15 mouse cellular contexts compared by ENCODE assay signal in the genomic region with DNA sequence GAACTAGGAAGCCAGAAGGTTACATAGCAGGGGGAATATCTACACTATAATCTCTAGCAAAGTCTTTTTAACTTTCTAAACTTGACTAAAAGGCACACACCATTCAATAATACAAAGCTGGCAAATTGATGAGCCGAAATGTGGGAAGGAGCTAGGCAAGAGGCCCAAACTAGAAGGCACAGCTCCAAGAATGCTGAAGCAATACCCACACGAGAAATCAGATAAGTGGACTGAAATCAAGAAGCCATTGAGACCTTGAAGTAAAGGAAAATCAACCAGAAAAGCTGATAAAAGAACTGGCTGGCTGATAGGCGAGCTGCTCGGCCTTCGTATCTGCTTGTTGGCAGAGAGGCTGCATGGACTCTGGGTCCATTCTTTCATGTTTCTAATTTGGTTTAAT. TPM values are rescaled to one million over a fixed set of nuclear protein-coding genes. Genes with fewer than 3 reads are reported as not detected.
A peak's percentile ranks its signal among the peaks of the same experiment; 100 is the strongest.
DNase-seq lines count a peak whose midpoint lies in the region; ATAC-seq lines count a peak whose summit lies in the region.
"Had no signal": no experiment of that assay in that cellular context is flagged by ENCODE, and none has a peak within 500 bp of the region (broad histone marks: within the 10 kb centered on the region; RNA-seq: fewer than 3 reads in every experiment).

No protein-coding gene starts in this region.

- no peaks in the 10 kb centered on the region for H3K36me3 ChIP-seq in embryonic facial prominence, embryonic 14.5 days (ENCODE audit: control insufficient read depth, insufficient read depth, low read length)
- H3K36me3 ChIP-seq in embryonic facial prominence, embryonic 10.5 days (replicated peaks) = no peaks in the 10 kb centered on the region
- H3K36me3 ChIP-seq: heart, embryonic 15.5 days had no signal

- H3K4me1 ChIP-seq in embryonic facial prominence, embryonic 14.5 days (ENCODE audit: control insufficient read depth, insufficient read depth, low read length) = no peaks in the 10 kb centered on the region
- H3K4me1 ChIP-seq in embryonic facial prominence, embryonic 10.5 days = no peaks in the 10 kb centered on the region
- H3K4me1 ChIP-seq: heart, embryonic 15.5 days had no signal

- H3K9ac ChIP-seq in embryonic facial prominence, embryonic 14.5 days (ENCODE audit: low read depth, low read length) = no peak overlapping the region
- H3K9ac ChIP-seq: forebrain, postnatal 0 days; heart, embryonic 15.5 days had no signal

- H3K27ac ChIP-seq in embryonic facial prominence, embryonic 14.5 days (replicated peaks; ENCODE audit: low read depth, low read length) = no peak overlapping the region
- H3K27ac ChIP-seq in embryonic facial prominence, embryonic 10.5 days (replicated peaks) = no peak overlapping the region
- H3K27ac ChIP-seq: heart, embryonic 15.5 days had no signal

- no peak for ATAC-seq in embryonic facial prominence, embryonic 14.5 days (ENCODE audit: low read depth)
- ATAC-seq: forebrain, postnatal 0 days had no signal

- H3K9me3 ChIP-seq in embryonic facial prominence, embryonic 14.5 days (ENCODE audit: control insufficient read depth, low read length) = no peaks in the 10 kb centered on the region
- H3K9me3 ChIP-seq in embryonic facial prominence, embryonic 10.5 days = no peaks in the 10 kb centered on the region
- H3K9me3 ChIP-seq: heart, embryonic 15.5 days had no signal

- no peak overlapping the region for H3K4me3 ChIP-seq in embryonic facial prominence, embryonic 14.5 days (ENCODE audit: low read depth, low read length)
- no peak overlapping the region for H3K4me3 ChIP-seq in embryonic facial prominence, embryonic 10.5 days
- H3K4me3 ChIP-seq: erythroblast, embryonic 14.5 days; heart, embryonic 15.5 days had no signal

- H3K27me3 ChIP-seq in embryonic facial prominence, embryonic 14.5 days (replicated peaks; ENCODE audit: control insufficient read depth, insufficient read depth, low read length) = no peaks in the 10 kb centered on the region
- H3K27me3 ChIP-seq in embryonic facial prominence, embryonic 10.5 days (replicated peaks; ENCODE audit: low read depth, poor library complexity, severe bottlenecking) = no peaks in the 10 kb centered on the region
- H3K27me3 ChIP-seq: heart, embryonic 15.5 days had no signal

- WGBS in embryonic facial prominence, embryonic 14.5 days = 73% methylated on average over 5 of the region's 5 CpGs
- WGBS in embryonic facial prominence, embryonic 10.5 days = 89% methylated on average over 5 of the region's 5 CpGs

- DNase-seq in embryonic facial prominence, embryonic 14.5 days (ENCODE audit: low spot score) = peak; percentile 4
- no peak for DNase-seq in embryonic facial prominence, embryonic 10.5 days (ENCODE audit: low spot score)
- DNase-seq in right cerebral cortex, adult 18-20 months = peak; percentile 2
- no peak for DNase-seq in right cerebral cortex, postnatal 4 days
- peak; percentile 16 for DNase-seq in layer of hippocampus, adult 11-12 months (ENCODE audit: low spot score)
- peak; percentile 1 for DNase-seq in skeletal muscle tissue, adult 2 months (ENCODE audit: low read depth, low spot score)
- DNase-seq in T-cell, adult 2 months (ENCODE audit: low spot score) = no peak
- DNase-seq: embryo, embryonic 11 days; forebrain, postnatal 0 days; gastrocnemius, postnatal 25 days; kidney, postnatal 10 days; liver had no signal

- no peak overlapping the region for H3K4me2 ChIP-seq in embryonic facial prominence, embryonic 14.5 days (ENCODE audit: low read depth, low read length)
- H3K4me2 ChIP-seq: heart, embryonic 15.5 days; midbrain, embryonic 11.5 days had no signal

RNA-seq across cellular contexts. Expression of a gene that starts 51.5 kb away (rescaled TPM):
- polyA plus RNA-seq in embryonic facial prominence, embryonic 14.5 days (2014; fragmentation: Nextera tagmentation; extraction: Ambion mirVana) = 21.6 and 25.2 TPM in 2 replicates
- 14.5 and 16.9 TPM in 2 replicates for polyA plus RNA-seq in embryonic facial prominence, embryonic 10.5 days (2016; fragmentation: Nextera tagmentation; extraction: Ambion mirVana)
- polyA plus RNA-seq: erythroblast, embryonic 14.5 days had no signal

Comparison
In these comparisons a context has a peak if more than half of its experiments do, and no peak if none do; other contexts are left out.
1. DNase-seq: peak in embryonic facial prominence, embryonic 14.5 days (single experiment), right cerebral cortex, adult 18-20 months (single experiment), layer of hippocampus, adult 11-12 months (single experiment) and skeletal muscle tissue, adult 2 months (single experiment); none in embryonic facial prominence, embryonic 10.5 days (single experiment), right cerebral cortex, postnatal 4 days (single experiment) and T-cell, adult 2 months (single experiment).